Mouse (Mus musculus): ENCODE data around the gene Eno2. TPM values are rescaled to one million over a fixed set of nuclear protein-coding genes. Genes with fewer than 3 reads are reported as not detected.

The Eno2 gene
- total RNA-seq, 2 experiments from 2014 or later: 2.2 to 2.9 TPM

DNA sequence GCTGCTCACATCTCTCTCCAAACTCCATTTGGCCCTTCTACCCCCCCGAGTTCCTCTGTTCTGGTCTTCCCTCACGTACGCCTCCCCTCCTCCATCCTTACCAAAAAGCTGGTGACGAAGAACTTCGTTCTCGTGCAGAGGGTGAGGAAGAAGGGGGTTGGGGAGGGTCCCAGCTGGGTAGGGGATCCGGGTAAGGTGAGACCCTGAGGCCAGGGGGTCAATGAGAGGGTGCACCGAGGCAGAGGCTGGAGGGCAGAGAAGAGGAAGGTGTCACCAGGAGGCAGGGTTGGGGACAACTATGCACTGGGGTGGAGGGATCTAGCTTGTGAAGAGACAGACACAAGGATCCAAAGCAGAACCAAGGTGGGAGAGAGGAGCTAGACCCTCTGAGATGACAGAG is 25.8 kb downstream of the Eno2 start:
- intact Hi-C loops (cut with DNase I): loop anchor here (5.0 kb wide), 1 partner anchor 81 kb away; the partner anchor contains the start of gene Lpcat3
- no peak for DNase-seq

DNA sequence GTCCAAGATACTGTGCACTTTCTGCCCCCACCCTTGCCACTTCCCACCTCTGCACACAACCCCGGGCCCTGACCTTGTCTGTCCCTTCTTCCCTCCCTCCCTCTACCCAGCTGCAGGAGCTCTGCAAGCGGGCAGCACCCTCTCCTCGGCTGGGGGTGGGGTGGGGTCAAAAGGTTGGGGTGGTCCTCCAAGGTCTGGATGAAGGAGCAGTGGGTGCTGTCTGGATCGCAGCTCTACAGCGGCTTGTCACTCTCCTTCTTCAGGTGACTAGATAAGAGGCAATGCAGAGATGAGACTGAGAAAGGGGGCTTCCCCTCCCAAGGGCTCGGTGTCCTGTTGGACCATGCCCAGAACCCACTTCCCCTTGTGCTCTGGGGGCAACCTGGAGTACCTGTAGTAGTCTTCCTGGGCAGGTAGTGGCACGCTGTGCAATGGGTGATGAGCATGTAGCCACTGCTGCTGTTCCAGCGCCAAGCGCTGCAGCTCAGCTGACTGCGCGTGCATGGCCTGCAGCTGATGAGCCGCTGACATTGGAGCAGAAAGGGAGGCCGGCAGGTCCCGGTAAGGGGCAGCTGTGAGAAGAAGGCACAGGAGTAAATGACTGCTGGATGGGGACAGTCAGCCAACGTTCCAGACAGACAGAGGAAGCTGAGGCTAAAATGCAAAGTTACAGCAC is 26.5 kb downstream of the Eno2 start:
- intact Hi-C loops (cut with DNase I): loop anchor here (5.0 kb wide), 1 partner anchor 81 kb away; the partner anchor contains the start of gene Lpcat3
- no peak for DNase-seq

DNA sequence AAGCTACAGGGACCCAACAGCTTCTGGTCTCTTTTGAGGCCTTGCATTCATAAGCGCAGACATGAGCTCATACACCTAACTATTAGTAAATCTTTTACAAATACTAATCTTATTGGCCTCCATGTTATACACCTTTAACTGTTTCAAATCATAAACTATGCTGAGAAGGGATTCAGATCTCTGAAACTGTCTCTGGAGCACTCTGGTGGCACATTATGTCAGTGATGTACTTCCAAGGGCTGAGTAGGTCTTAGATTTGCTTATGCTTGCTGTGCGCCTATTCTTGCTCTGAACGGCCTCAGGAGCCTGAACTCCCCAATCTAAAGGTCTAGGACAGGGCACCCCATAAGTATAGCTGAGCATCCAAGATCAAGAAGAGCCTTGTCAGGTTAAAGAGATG is 27.6 kb downstream of the Eno2 start:
- intact Hi-C loops (cut with DNase I): loop anchor here (5.0 kb wide), 1 partner anchor 80 kb away; the partner anchor contains the start of gene Lpcat3
- no peak for DNase-seq

DNA sequence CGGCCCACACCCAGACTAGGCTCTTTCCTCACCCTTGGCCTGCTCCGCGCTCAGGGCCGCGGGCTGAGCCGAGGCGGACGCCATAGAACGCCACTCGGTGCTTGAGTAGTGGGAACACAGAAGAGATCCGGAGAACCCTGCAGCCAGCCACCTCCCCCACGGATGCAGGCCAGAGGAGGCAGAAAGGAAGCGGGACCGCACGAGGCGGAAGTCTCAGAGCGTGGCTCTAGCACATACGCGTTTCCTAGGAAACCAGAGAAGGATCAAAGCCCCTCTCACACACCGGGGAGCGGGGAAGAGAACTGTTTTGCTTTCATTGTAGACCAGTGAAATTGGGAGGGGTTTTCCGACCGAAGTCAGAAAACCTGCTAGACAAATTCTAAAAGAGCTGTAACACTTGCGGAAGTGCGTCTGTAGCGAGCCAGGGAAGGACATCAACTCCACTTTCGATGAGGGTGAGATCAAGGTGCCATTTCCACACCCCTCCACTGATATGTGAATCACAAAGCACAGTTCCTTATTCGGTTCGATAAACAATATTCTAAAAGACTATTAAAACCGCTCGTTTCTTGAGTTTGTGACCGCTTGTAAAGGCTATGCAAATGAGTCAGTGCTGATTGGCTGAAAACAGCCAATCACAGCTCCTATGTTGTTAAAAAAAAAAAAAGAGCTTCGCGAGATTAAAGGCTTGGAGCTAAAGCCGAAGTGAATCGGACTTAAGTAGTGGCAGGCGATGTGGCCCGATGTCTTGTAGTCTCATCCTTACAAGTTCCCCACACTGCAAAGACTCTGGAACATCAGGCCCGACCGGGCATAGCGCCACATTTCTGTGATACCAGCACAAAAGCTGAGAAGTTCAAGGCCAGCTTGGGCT is 28.3 kb downstream of the Eno2 start, which contains the start of gene Grcc10:
Grcc10 (minus strand) TSS at position 487 of the 874 bp plus-strand sequence.
- intact Hi-C loops (cut with DNase I): loop anchor here (1.0 to 5.0 kb wide), 3 partner anchors 25 to 79 kb away; partner anchors contain the start of genes Emg1, Lpcat3 and Phb2
- peak; percentile 82 to 92 for DNase-seq

DNA sequence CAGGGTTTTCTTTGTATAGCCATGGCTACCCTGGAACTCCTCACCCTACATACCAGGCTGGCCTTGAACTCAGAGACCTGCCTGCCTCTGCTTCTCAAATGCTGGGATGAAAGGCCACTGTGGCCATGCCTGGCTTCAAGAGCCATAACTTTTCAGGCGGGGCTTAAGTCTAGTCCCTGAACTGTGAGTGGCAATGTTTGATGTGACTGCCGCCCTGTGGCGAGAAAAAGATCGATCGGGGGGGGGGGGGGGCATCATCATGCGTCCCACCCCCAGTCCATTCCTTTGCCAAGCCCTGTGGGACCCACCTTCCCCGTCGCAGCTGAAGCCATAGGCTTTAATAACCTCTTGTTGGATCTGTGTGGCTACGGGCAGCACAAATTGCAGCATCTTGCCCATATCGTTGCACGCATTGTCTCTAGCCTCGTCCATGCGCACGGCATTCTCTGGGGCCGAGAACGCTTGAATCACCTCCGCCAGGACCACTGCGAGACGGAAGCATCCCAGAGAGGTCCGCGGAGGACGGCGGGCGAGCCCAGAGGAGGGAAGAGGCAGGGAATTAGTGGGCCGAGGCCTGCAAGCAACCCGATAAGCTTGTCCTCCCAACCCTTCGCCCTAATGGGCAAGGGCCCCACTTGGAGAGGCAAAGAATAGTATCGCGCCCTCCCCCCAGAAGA is 29.1 kb downstream of the Eno2 start:
- intact Hi-C loops (cut with DNase I): loop anchor here (1.0 to 5.0 kb wide), 3 partner anchors 24 to 78 kb away; partner anchors contain the start of genes Emg1, Lpcat3 and Phb2

DNA sequence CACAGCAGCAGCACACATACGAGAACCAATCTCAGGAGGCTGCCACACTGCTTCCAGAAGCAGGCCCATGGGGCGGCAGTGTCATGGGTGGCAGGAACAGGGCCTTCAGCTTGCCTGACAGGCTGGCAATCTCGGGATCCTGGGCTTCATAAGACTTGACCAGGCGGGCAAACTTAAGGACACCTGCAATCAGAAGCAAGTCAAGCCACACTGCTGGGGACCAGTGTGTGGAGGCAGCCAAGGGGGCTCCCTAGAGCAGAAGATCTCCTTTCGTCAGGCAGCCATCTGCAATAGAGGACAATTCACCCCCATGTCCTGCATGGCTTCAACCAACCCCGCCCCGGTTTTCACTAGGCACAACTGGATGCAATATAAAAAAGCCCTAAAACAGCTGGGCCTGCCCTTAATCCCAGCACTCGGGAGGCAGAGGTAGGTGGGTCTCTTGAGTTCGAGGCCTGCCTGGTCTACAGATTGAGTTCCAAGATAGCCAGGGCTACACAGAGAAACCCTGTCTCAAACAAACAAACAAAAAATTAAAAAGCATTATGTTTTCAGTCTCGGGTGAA is 30.2 kb downstream of the Eno2 start:
- DNase-seq: no peak
- intact Hi-C loops (cut with DNase I): loop anchor here (5.0 kb wide), 2 partner anchors 37 to 167 kb away; partner anchors contain the start of gene C1rb

More for the DNA sequence above, 29.1 kb downstream of the Eno2 start:
- DNase-seq: no peak

DNA sequence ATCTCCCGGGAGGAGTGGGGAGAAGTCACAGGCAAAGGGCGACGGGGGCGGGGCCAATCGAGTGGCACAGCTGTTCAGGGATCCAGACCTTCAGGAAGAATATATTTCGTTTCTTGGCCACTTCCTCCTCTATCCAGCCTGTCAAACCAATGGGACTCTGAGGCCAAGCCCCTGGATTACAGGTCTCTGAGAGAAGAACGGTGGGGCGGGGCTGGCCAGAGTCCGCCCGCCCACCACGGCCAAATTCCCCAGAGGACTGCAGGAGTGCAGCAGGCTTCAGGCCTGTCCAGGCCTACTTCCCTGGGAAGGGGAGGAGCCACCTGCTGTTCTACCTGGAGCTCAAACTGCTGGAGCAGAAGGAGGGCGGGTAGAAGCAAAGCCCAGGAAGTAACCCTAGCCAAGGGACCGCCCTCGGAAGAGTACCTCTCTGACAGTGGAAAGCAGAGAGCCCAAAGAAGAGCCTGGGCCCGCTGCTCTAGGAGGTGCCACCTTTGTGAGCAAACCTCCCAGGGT is 30.9 kb downstream of the Eno2 start, which contains the start of gene Ptpn6:
Ptpn6 (minus strand) TSS at position 204 of the 513 bp plus-strand sequence.
- DNase-seq: no peak
- intact Hi-C loops (cut with DNase I): loop anchor here (5.0 kb wide), 2 partner anchors 36 to 166 kb away; partner anchors contain the start of gene C1rb

DNA sequence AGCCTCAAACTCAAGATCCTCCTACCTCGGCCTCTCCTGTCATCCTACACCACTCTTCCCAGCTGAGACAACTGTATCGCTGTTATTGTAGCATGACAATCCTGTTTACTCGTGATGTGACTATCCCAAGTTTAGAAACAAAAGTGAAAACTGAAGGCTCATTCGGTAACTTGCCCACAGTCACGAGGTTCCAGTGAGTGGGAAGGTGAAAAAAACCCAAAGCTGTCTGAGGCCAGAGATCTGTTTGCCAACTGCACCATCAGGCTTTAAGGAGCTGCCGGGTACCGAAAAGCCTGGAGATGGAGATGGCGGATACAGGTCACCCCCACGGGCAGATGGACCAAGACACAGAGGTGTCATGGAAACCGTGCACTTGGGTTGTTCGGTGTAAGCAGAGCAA is 32.4 kb downstream of the Eno2 start:
- DNase-seq: no peak
- intact Hi-C loops (cut with DNase I): loop anchor here (2.0 to 5.0 kb wide), 3 partner anchors 35 to 165 kb away; partner anchors contain the start of gene C1rb

DNA sequence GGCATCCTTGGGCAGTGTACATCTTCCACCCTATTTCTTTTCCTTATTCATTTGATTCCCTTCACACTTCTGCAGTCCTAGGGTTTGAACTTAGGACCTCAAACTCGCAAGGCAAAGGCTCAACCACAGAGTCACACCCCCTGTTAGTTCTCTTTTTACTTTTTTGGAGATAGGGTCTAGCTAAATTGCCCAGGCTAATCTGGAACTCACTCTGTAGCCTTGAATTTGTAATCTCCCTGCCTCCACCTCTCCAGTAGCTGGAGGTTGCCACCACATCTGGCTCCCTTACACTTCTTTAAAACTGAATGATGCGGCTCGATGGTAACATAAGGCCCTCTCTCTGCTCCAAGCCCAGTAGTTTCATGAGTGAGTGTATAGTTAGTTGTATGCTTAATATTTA is 35.1 kb downstream of the Eno2 start:
- intact Hi-C loops (cut with DNase I): no loop called here
- no peak for DNase-seq

DNA sequence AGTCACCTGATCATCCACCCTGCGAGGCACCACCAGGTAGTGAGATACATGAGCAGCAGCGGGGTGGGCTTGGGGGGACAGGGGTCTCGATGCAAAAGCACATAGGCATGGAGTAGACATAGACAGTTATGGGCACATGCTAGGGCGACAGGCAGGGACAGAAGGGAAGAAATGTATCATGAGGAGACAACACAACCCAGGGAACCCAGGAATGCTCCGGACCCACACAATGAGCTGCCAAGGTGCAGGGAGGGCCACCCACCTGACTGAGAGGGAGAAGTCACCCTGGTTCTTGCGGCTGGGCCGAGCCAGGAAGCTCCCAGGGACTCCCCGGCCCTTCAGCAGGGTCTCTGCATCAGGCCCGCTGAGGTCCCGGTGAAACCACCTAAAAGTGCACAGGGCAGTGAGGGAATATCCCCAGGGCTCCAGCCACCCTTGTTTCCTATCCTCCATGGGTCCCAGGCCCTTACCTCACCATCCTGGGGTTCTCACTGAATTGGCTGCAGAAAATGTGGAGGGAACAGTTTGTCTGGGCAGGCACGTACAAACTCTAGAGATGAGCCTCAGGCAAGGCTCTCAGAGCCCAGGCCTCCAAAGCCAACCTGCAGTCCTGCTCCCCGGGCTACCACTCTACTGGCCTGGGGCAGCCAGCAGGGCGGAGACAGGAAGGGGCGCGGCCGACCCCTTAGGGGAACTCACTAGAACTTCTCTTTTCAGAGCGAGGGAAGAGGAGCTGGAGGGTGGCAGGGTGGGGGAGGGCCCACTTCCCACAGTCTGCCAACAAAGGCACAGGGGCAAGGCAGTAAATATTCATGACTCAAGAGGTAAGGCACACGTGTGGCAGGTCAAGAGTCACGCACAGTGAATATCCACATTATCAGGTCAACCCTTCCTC is 36.8 kb downstream of the Eno2 start:
- intact Hi-C loops (cut with DNase I): no loop called here
- peak in 1 of 2 experiments; percentile 60 for DNase-seq

DNA sequence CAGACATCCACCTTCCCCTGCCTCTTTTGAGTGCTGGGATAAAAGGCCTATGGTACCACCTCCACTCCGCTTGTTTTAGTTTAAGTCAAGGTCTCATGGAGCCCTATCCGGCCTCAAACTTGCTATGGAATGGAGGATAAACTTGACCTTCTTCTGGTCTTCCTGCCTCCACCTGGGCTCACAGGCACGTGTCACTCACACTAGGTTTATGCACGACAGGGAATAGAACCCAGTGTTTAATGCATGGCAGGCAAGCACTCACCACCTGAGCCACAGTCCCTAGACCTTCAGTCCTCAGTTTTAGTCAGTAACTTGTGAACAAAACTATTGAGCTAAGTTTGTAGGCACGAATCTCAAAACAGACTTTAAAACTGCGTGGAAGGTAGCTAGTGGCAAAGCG is 38.4 kb downstream of the Eno2 start:
- intact Hi-C loops (cut with DNase I): no loop called here
- DNase-seq: no peak

DNA sequence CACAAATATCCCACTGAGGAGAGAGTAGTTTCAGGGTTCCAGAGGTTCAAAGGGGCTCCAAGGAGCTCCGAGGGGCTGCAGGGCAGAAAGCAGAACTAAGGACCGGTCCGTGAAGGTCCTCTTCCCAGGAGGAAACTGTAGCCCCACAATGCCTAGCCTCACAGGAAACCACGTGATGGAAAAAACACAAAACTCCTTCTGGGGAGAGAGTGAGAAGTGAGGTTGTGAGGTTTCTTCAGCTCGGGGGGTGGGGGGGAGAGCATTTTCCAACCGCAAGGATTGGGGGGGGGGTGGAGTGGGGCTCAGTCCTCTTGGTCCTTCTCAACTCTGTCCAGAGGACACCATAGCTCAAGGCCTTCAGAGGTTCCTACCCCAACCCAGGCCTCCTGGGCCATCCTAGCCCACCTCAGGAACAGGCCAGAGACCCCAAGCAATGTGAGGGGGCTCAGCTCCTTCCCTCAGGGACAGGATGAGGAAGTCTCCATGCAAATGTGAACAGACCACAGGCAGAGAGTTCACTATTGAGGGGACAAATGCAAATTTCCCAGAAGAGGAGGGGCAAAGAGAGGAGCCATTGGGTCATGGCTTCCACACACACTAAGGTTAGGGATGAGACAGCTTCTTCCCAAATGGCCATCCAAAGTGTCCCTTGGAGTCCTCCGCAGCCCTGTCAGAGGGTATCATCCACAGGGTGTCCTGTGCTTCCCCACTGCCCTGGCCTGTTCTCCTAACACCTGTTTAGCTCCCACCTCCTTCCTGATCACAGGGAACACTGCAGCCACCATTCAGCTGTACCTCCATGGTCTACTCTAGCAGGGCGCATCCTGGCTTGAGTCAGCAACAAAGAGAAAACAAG is 39.4 kb downstream of the Eno2 start:
- intact Hi-C loops (cut with DNase I): no loop called here
- peak in 1 of 2 experiments; percentile 41 for DNase-seq

DNA sequence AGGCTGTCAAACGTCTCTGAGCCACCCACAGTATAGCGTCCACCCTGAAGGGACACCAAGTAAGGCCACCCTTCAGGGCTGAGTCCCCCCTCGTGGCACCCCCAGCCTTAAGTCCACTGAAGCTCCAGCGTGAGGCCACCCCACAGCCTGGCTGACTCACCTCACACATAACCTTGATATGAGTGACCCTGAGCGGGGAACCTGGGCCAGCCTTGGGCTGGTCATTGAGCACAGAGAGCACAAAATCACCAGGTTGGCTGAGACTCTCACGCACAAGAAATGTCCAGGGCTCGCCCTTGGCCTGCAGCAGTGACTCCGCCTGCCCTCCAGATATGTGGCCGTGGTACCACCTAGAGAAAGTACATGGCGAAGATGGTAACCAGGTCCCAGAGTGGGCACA is 40.9 kb downstream of the Eno2 start:
- intact Hi-C loops (cut with DNase I): no loop called here
- DNase-seq: no peak

DNA sequence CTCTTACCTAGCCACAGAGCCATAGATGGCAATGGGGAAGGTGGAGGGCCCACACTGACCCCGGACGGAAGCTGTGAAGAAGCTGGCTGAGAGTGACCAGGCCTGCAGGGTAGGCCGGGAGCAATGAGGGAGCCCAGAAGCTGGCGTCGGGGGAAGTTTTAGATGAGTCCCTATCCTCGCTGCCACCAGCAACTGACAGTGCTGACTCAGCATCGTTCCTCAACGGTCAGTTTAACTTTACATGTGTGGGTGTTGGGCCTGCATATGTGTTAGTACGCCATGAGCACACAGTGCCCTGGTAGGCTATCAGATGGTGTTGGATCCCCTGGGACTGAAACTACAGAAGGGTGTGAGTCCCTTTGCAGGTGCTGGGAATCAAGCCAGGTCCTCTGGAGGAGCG is 45.0 kb downstream of the Eno2 start:
- DNase-seq: no peak
- intact Hi-C loops (cut with DNase I): no loop called here

DNA sequence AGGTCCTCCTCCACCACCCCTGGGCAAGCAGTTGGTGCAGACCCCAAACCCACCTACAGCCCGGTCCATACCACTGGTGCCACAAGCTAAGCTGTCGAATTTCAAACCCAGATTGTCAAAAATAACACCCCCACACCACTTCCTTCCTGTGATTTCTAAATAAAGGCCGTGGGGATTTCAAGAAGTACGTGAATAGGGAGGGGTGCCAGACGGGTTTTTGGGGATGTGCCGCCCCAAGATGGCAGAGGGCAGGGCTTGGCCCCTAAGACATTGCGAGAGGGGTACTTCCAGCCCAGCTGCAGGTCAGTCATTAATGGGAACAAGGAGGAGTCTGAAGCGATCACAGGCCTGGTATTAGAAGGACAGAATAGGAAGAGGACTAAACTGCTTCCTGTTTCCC is 45.9 kb downstream of the Eno2 start:
- DNase-seq: no peak
- intact Hi-C loops (cut with DNase I): no loop called here

DNA sequence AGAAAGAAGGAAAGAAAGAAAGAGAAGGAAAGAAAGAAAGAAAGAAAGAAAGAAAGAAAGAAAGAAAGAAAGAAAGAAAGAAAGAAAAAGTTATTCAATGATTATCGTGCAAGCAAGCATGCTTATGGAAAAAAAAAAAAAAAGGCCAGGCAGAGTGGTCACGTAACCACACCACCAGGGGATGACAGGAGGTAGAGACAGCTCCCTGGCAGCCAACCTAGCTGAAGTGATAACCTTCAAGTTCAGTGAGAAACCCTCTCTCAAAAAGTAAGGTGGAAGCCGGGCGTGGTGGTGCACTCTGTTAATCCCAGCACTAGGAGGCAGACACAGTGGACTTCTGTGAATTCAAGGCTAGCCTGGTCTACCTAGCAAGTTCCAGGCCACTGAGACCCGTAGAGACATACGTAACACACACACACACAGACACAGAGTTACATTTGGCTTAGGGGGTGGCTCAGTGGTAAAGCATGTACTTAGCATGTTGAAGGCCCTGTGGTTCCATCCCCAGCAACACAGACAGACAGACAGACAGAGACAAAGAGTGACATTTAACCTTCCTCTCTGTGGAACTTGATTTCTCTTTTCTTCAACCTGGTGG is 46.5 kb downstream of the Eno2 start:
- DNase-seq: no peak
- intact Hi-C loops (cut with DNase I): no loop called here

DNA sequence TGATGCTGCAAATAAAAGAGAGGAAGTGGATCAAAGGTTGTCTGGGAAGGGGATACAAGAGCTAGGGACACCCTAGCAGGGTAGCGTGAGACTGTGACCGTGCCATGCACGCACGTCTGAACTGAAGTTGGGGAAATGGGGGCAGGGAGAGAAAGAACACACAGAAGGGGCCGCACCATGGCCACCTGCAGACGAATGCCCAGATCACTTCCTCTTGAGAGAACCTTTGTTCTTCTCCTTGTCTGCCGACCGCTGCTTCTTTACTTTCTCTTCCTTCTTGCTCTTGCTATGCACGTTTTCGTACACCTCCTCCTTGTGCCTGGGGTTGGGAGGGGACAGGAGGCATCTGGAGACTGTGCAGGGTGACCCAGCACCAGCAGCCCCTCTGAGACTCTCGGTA is 48.6 kb downstream of the Eno2 start:
- intact Hi-C loops (cut with DNase I): no loop called here
- DNase-seq: no peak

All from heart, postnatal 36 days (tissue).